Mouse (Mus musculus) kidney, adult 2 months (tissue): Measurements from ENCODE around the gene Sgcg. TPM values are rescaled to one million over a fixed set of nuclear protein-coding genes. Genes with fewer than 3 reads are reported as not detected.

Experiments
- DNase-seq: peaks from one replicate; pipeline ENCODE4 v3.0.0; 2021
- H3K27ac ChIP-seq: fragments of 200-500 bp; 2 replicates; pipeline ENCODE4 v1.5.1; 2012; ENCODE audit warnings: low read depth, low read length, control low read depth, inconsistent platforms; ENCODE audit not compliant: insufficient read depth
- H3K27me3 ChIP-seq: fragments of 200-500 bp; replicated peaks from 2 replicates; pipeline ENCODE4 v1.6.1; 2012; ENCODE audit warnings: mild to moderate bottlenecking, moderate library complexity, low read length, inconsistent platforms; ENCODE audit not compliant: control insufficient read depth, insufficient read depth
- H3K36me3 ChIP-seq: fragments of 200-500 bp; 2 replicates; pipeline ENCODE4 v1.6.1; 2012; ENCODE audit warnings: mild to moderate bottlenecking, moderate library complexity, low read length, inconsistent platforms; ENCODE audit not compliant: control insufficient read depth, insufficient read depth
- H3K4me1 ChIP-seq: fragments of 200-500 bp; 2 replicates; pipeline ENCODE4 v1.6.1; 2011; ENCODE audit warnings: low read length; ENCODE audit not compliant: control insufficient read depth, insufficient read depth
- H3K4me3 ChIP-seq: fragments of 200-500 bp; 2 replicates; pipeline ENCODE4 v1.5.1; 2011; ENCODE audit warnings: mild to moderate bottlenecking, low read depth, low read length, control low read depth; ENCODE audit not compliant: insufficient read depth
- CTCF ChIP-seq: fragments of 200-500 bp; conservative IDR thresholded peaks from 2 replicates; pipeline ENCODE4 v1.5.1; 2011; ENCODE audit warnings: low read depth, mild to moderate bottlenecking, control low read depth, low read length, moderate library complexity, mixed read lengths; ENCODE audit not compliant: insufficient read depth, insufficient read length
- POLR2A ChIP-seq: fragments of 200-500 bp; IDR thresholded peaks from one replicate; pipeline ENCODE4 v1.6.1; 2011; ENCODE audit warnings: low read depth, low read length, control low read depth
- WGBS: fragments of 180-500 bp; shearing (Covaris S2); methylation state at CpG from one replicate; pipeline ENCODE4 v1.1.7; 2018; 5-methylcytosine and 5-hydroxymethylcytosine counted together
- polyA plus RNA-seq: library from polyadenylated mRNA; depleted of rRNA; stranded (reverse); fragments of >200 nt; gene quantifications from 2 replicates; pipeline ENCODE4 v1.2.3, GENCODE M21; 2012

Gene Sgcg
- polyA plus RNA-seq, 1 experiment, result 1.5 TPM

DNA sequence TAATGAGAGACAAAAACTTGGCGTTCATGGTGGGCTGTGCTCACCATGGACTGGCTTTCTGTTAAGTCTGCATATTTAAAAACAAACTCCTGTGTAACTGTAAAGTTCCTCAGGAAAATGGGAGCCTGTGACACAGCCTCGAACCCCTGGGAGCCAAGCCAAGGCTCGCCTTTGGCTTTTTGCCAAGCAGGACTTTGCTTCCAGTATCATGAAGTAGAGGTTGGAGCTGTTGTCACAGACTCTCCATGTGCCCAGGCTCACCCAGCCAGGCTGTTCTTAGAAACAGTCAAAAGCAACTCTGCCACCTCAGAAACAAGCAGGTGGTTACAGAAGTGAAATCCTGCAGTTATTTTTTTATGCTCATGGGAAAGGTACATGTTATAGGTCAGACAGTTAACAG is 32.4 kb upstream of the Sgcg start:
- Histone ChIP-seq H3K27me3 (no peaks in the 10 kb centered on the region), H3K36me3 (no peaks in the 10 kb centered on the region), H3K27ac (no peak overlapping the region), H3K4me1 (no peaks in the 10 kb centered on the region), H3K4me3 (no peak overlapping the region)
- no peak for TF ChIP-seq POLR2A
- no peak for TF ChIP-seq CTCF
- 35% methylated on average over 3 of the region's 3 CpGs for WGBS
- peak; percentile 53 for DNase-seq

DNA sequence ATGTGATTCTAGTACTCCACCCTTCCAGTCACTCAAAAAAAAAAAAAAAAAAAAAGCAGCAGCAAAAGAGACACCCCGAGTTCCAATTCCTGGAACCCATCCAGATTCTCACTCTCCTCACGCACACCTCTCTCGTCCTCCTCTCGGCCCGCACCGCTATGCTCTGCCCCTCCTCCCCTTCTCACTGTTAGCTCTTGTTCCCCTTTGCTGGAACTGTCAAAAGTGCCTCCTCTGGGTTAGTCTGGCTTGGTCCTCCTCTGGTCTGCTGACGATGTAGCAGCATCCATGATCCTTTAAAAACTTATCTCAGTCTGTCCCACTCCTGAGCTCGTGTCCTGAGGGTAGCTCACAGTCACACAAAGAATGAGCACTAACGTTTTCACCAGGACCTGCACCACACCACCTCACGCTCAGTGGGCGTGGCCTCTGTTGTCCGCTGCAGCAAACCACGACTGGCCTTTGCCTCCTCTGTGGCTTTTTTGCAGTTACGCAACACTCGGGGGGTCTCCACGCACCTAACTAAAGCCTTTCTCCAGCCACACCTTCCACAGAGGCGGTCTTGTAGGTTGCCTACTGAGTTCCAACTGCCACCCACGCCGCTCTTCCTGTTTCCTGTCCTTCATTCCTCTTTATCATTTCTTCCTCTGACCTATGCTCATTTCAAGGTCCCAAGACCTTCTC is 30.5 kb upstream of the Sgcg start:
- DNase-seq, result no peak
- Histone ChIP-seq H3K27me3 (no peaks in the 10 kb centered on the region), H3K4me1 (no peaks in the 10 kb centered on the region), H3K36me3 (no peaks in the 10 kb centered on the region), H3K4me3 (no peak overlapping the region), H3K27ac (no peak overlapping the region)
- TF ChIP-seq POLR2A, result no peak
- no peak for TF ChIP-seq CTCF
- 71% methylated on average over 19 of the region's 19 CpGs for WGBS

GRCm38 (mm10) chr14:61278676-61279300 is 20.5 kb upstream of the Sgcg start:
- Histone ChIP-seq H3K4me1 (no peaks in the 10 kb centered on the region), H3K27me3 (no peaks in the 10 kb centered on the region; the same call in 1 of the 2 replicates), H3K4me3 (no peak overlapping the region), H3K36me3 (no peaks in the 10 kb centered on the region), H3K27ac (no peak overlapping the region)
- 75% methylated on average over 7 of the region's 7 CpGs for WGBS
- no peak for TF ChIP-seq POLR2A
- no peak for TF ChIP-seq CTCF
- no peak for DNase-seq

- 32% methylated on average over 1 of the region's 1 CpGs for WGBS
- TF ChIP-seq CTCF, result peak; percentile 51
- TF ChIP-seq POLR2A, result no peak
- peak; percentile 36 for DNase-seq
Measured at GRCm38 (mm10) chr14:61277285-61277684, 19.0 kb upstream of the Sgcg start.

GRCm38 (mm10) chr14:61274414-61275198 is 16.3 kb upstream of the Sgcg start:
- Histone ChIP-seq H3K4me1 (no peaks in the 10 kb centered on the region), H3K4me3 (no peak overlapping the region), H3K27ac (no peak overlapping the region), H3K27me3 (no peaks in the 10 kb centered on the region; the same call in 1 of the 2 replicates), H3K36me3 (no peaks in the 10 kb centered on the region)
- WGBS, result 8% methylated on average over 38 of the region's 38 CpGs
- TF ChIP-seq CTCF (no peak), POLR2A (no peak)
- DNase-seq, result no peak

More at GRCm38 (mm10) chr14:61277285-61277684, 19.0 kb upstream of the Sgcg start:
- H3K4me1 ChIP-seq, result no peaks in the 10 kb centered on the region
- no peak overlapping the region for H3K27ac ChIP-seq
- H3K4me3 ChIP-seq, result no peak overlapping the region
- H3K27me3 ChIP-seq, result no peaks in the 10 kb centered on the region; the same call in 1 of the 2 replicates
- H3K36me3 ChIP-seq, result no peaks in the 10 kb centered on the region

DNA sequence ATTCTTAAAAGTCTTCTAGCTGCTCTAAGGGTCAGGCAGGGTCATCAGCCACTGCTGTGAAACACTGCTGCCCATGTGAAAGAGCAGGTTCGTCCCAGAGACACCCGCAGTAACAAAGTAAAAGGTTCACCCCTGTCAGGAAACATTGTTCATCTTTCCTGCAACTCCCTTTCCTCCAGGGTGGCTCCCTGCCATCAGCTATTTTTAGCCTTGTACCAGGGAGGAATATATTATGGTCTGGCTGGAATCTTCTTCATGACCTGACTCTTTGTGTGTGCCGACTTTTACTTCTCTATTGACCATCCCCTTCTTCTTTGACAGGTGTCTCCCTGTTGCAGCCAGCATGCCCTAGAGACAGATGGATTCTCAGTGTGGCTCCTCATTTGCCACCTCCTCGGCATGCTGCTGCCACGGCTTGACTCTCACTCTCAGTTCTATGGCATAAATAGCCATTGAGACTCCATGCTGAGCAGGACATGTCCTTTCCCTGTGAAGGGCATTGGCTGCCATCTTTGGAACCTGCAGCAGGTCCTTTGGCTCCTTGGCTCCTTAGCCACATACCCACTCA is 9.7 kb upstream of the Sgcg start:
- 58% methylated on average over 5 of the region's 5 CpGs for WGBS
- Histone ChIP-seq H3K36me3 (no peaks in the 10 kb centered on the region), H3K27ac (no peak overlapping the region), H3K4me1 (no peaks in the 10 kb centered on the region), H3K27me3 (no peaks in the 10 kb centered on the region), H3K4me3 (no peak overlapping the region)
- TF ChIP-seq POLR2A (no peak), CTCF (no peak)
- no peak for DNase-seq

GRCm38 (mm10) chr14:61259084-61259483 is 794 bp upstream of the Sgcg start:
- 14% methylated on average over 3 of the region's 3 CpGs for WGBS
- no peak for TF ChIP-seq CTCF
- no peak for TF ChIP-seq POLR2A
- no peaks in the 10 kb centered on the region for H3K27me3 ChIP-seq
- no peaks in the 10 kb centered on the region for H3K36me3 ChIP-seq
- no peak overlapping the region for H3K4me3 ChIP-seq
- no peaks in the 10 kb centered on the region for H3K4me1 ChIP-seq
- DNase-seq, result no peak
- no peak overlapping the region for H3K27ac ChIP-seq
